Mouse (Mus musculus) megakaryocyte-erythroid progenitor cell, adult 5 weeks (primary cell): ENCODE data around the gene Tbrg4. TPM values are rescaled to one million over a fixed set of nuclear protein-coding genes. Genes with fewer than 3 reads are reported as not detected.

Experiments used
- polyA plus RNA-seq: library from polyadenylated mRNA; stranded (reverse); fragments of >175 nt; gene quantifications from 2 replicates; pipeline ENCODE4 v1.2.3, GENCODE M21; 2012

The Tbrg4 gene
- polyA plus RNA-seq = 240 and 252 TPM in 2 replicates

DNA sequence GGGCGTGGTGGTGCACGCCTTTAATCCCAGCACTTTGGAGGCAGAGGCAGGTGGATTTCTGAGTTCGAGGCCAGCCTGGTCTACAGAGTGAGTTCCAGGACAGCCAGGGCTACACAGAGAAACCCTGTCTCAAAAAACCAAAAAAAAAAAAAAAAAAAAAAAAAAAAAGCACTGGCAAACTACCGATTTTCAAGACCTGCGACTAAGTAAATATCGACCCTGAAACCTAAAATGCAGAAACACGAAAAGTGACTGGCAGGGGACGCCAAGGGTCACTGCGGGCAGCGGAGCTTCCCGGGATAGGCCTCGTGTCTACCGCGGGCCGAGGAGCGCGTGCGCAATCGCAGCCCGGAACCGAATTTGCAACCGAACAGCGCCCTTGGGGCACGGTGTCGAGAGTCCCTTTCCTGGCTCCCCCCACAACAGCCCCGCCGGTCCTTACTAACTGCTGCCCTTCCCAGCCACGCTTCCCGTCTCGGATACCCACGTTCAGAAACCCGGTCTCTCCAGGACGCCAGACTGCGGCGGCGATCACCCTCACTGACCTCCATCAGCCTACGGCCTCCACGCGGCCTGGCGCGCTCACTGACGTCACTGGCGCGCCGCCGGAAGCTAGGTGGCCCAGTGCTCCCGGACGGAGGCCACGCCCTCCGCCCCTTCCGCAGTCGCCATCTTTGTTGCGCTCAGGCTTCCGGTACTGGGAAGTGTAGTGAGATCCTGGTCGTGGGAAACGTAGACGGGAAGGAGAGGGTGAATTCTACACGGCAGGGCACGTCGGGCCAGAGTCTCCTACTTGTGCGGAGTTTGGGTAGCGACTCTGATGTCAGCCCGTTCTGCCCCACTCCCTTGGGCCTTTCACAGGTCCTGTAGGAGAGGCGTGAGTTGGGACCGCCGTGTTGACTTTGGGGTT, at the start of gene Tbrg4:
Tbrg4 (minus strand) TSS at position 590 of the 910 bp plus-strand sequence.

DNA sequence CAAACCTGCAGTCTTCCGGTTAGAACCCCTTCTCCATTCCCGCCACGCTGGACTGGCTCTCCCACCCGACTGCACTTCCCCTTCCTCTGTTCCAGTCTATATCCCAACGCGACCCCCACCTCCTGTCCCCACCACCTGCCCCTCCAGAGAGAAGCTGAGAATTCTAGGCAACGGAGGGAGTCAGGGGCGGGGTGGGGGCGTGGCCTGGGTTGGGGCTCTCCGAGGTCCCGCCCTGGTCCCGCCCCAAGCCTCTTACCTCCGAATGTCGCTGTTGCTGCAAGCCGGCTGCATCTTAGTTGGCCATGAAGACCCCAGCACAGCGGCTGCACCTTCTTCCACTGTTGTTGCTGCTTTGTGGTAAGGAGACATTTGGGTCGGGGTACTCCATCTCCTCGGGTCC, 32.4 kb upstream of the Tbrg4 start, which contains the start of gene Ramp3:
Ramp3 (plus strand) TSS at position 251 of the 400 bp plus-strand sequence.

DNA sequence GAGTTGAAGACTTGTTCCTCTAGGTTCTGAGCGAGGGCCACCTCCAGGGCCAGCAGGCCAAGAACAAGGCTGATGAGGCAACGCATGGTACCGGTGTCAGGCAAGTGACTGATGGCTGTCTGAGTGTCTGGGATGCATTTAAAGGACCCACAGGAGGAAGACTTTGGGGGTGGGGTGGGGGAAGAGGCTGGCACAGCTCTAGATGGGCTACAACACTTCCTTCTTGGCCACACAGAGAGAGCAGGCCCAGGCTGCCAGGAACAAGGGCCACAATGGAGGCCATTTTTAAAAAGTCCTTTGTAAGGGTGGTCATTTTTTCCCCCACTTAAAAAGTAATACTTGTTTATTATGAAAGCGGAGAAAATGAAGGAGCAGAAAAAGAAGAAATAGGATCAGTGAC, 12.7 kb upstream of the Tbrg4 start, which contains the start of gene Wap:
Wap (minus strand) TSS at position 101 of the 400 bp plus-strand sequence.

DNA sequence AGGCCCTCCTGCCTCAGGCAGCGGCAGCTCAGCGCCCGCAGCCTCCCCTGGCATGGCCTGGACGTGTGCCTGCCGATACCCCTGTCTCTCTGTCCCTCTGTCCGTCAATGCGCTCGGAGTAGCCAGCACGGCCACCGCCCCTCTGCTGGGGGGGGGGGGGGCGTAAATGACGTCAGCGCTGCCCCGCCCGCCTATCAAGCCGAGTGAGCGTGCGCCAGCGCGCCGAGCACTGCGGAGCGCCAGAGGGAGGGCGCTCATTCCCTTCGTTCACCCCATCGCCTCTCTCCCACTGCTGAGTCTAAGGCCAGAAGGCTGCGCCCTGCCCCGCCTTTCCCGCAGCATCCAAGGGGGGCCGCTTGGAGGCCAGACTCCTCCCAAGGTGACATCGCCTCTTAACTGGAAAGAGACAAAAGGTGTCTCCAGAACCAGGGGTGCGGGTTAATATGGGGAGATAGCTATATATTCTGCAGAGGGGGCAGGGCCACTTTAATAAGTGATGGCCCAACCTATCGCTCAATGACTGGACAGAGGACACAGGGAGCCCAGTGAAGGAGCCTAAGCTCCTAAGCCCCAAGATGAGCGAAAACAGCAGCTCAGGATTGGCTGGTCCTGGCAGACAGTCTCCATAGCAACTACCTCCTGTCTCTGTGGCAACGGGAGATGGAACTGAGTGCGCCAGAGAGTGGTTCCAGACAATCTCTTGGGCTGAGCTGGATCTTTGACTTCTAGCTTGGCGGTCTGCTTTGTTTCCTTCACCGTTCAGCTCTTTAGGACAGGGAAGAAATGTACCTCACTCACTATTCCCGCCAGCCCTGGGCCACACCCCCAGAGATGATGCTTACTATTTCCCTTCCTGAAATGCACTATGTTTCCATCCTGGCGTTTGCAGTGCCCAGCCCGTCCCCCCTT, 20.1 kb downstream of the Tbrg4 start, which contains the start of gene Nacad:
Nacad (minus strand) TSS at position 563 of the 909 bp plus-strand sequence.

Other genes with a start within 250 kb of the Tbrg4 start
- 302 and 343 TPM in 2 replicates for gene Zmiz2, start 237.0 kb downstream of the Tbrg4 start, polyA plus RNA-seq
- 175 and 192 TPM in 2 replicates for gene Ppia, start 210.6 kb downstream of the Tbrg4 start, polyA plus RNA-seq
- gene H2afv, start 181.6 kb downstream of the Tbrg4 start, polyA plus RNA-seq = 154 and 173 TPM in 2 replicates
- gene Purb, start 150.2 kb downstream of the Tbrg4 start, polyA plus RNA-seq = 11.1 and 14.7 TPM in 2 replicates
- 60.0 and 82.0 TPM in 2 replicates for gene Myo1g, start 105.1 kb downstream of the Tbrg4 start, polyA plus RNA-seq
- 29.7 and 31.9 TPM in 2 replicates for gene Ccm2, start 79.2 kb downstream of the Tbrg4 start, polyA plus RNA-seq
- gene Nacad, start 20.0 kb downstream of the Tbrg4 start, polyA plus RNA-seq = 0.20 and 0.30 TPM in 2 replicates
- not detected in 2 replicates for gene Wap, start 12.6 kb upstream of the Tbrg4 start, polyA plus RNA-seq
- gene Ramp3, start 32.5 kb upstream of the Tbrg4 start, polyA plus RNA-seq = 0.75 and 0.88 TPM in 2 replicates
- not detected in 2 replicates for gene Gm11983, start 211.6 kb upstream of the Tbrg4 start, polyA plus RNA-seq